Mouse (Mus musculus): ENCODE data around the gene Pcgf2. TPM values are rescaled to one million over a fixed set of nuclear protein-coding genes. Genes with fewer than 3 reads are reported as not detected.
A peak's percentile ranks its signal among the peaks of the same experiment; 100 is the strongest.

Pcgf2 gene
- polyA plus RNA-seq, 1 experiment from 2014 or later = 11.4 TPM

DNA sequence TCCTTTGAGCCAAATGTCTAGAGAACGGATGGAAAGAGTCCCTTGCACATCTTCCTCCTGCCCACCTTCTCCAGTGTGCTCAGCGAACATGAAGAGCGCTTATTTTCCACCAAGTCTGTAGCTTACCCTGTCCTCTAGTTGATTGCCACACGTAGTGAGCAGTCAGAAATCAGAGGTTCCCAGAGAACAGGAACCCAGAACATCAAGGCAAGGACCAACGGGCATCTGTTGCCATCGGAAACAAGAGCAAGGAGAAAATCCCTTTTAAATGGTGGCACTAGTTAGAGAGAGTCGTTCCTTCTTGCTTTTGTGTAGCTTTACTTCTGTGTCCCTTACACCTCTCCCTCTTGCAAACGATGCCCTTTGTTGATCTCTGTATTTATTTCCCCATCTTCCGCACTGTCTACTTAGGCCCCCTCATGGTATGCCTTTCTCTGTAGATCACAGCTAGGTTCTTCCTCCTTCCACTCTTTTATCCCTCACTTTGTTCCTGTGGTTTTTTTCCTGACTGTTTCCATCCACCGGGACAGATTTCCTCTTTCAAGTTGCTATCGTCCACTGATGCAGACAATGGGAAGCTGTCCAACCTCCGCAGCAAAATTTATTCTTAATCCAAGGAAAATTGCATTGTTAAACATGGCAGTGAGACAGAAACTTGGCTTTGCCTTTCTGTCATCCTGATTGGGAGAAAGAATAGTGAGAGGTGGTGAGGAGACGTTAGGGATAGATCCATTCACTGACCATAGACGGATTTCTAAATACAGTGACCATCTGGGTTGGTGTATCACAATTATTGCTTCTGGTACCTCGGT is 1.5 kb upstream of the Pcgf2 start:
- Histone ChIP-seq H3K27ac (no peak overlapping the region), H3K4me1 (replicated peaks; ENCODE audit: insufficient read depth, low read length) (peaks cover 21% of the 10 kb centered on the region), H3K4me2 (ENCODE audit: low read length) (peak overlapping the region; percentile 93), H3K4me3 (replicated peaks; ENCODE audit: low read depth, low read length) (peak overlapping the region; percentile 66; the same call in 1 of the 2 replicates), H3K27me3 (ENCODE audit: insufficient read depth, low read length) (no peaks in the 10 kb centered on the region), H3K9me3 (replicated peaks; ENCODE audit: low read length) (no peaks in the 10 kb centered on the region), H3K9ac (ENCODE audit: low read depth, low read length) (no peak overlapping the region), H3K36me3 (ENCODE audit: insufficient read depth, low read length) (peaks cover 4% of the 10 kb centered on the region; the same call in 1 of the 2 replicates)
- 49% methylated on average over 15 of the region's 15 CpGs for WGBS
- no peak for TF ChIP-seq CTCF (IDR thresholded peaks at IDR 0.05; ENCODE audit: low read depth)
- no peak for DNase-seq (ENCODE audit: low spot score)
- no peak for ATAC-seq (replicated peaks; ENCODE audit: low FRiP score, low read depth)

DNA sequence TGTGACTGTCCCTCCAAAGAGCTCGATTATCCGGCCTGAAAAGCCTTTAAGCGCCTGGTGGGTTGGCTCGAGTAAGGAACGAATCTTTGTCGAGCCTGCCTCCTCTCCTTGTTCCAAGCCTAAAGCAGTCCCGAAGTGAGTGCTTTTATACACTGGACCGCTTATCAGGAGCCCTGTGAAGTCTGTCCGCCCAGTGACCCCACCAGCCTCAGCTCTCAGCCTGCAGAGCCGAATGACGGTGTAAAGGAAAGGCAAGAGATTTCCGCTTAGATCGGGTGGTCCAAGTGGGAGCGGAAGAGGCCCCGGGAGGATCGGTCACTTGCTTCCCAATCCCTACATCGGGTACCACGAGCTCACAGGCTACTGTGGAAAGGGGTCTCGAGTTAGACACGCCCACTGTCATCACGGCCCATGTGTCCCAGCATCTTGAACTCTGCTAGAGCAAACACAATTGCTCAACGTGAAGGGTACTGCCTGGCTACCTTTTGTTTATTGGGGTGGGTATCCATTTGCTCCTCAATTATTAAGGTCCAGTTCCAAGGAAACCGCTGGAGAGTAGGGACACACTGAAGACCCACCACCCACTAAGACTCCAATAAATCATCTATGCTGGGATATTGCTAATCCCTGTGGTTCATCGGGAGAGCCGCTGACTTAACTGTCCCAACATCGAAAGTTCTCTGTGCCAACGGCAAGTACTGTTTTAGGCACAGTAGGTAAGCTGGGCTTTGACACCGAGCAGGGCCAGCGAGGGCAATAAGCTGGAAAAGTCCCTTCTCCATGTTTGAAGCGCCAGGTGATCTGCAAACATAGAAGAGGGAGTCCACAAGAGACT is 666 bp upstream of the Pcgf2 start:
- Histone ChIP-seq H3K4me2 (ENCODE audit: low read length) (peak overlapping the region; percentile 93), H3K9ac (ENCODE audit: low read depth, low read length) (peak overlapping the region; percentile 93), H3K4me3 (replicated peaks; ENCODE audit: low read depth, low read length) (peak overlapping the region; percentile 93), H3K4me1 (replicated peaks; ENCODE audit: insufficient read depth, low read length) (peaks cover 29% of the 10 kb centered on the region), H3K36me3 (ENCODE audit: insufficient read depth, low read length) (no peaks in the 10 kb centered on the region), H3K27ac (peak overlapping the region; percentile 98), H3K27me3 (ENCODE audit: insufficient read depth, low read length) (no peaks in the 10 kb centered on the region), H3K9me3 (replicated peaks; ENCODE audit: low read length) (no peaks in the 10 kb centered on the region)
- ATAC-seq (replicated peaks; ENCODE audit: low FRiP score, low read depth) (no peak), DNase-seq (ENCODE audit: low spot score) (peak; percentile 66)
- 16% methylated on average over 30 of the region's 30 CpGs for WGBS
- TF ChIP-seq CTCF (IDR thresholded peaks at IDR 0.05; ENCODE audit: low read depth) = no peak

DNA sequence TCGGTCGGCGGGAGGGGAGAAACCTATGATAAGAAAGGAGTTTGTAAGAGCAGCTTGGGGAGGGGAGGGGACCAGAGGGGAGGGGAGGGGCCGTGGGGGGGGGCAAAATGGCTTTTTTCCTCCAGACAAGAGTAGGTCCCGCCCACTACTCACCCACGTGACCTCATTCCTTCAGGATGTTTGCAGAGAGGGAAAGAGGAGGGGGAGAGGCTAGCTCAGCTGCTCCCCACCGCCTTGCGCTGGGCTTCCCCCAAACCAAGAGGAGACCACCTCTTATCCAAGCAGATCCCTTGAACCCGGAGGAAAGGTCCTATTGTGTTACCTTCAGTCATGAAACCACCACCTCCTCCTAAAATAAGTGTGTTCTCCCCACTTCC is 683 bp downstream of the Pcgf2 start:
- WGBS = 5% methylated on average over 4 of the region's 9 CpGs
- DNase-seq (ENCODE audit: low spot score) (peak; percentile 98), ATAC-seq (replicated peaks; ENCODE audit: low FRiP score, low read depth) (peak; percentile 6)
- Histone ChIP-seq H3K4me3 (replicated peaks; ENCODE audit: low read depth, low read length) (peak overlapping the region; percentile 93), H3K9me3 (replicated peaks; ENCODE audit: low read length) (no peaks in the 10 kb centered on the region), H3K4me1 (replicated peaks; ENCODE audit: insufficient read depth, low read length) (peaks cover 35% of the 10 kb centered on the region), H3K27me3 (ENCODE audit: insufficient read depth, low read length) (no peaks in the 10 kb centered on the region), H3K27ac (peak overlapping the region; percentile 98), H3K9ac (ENCODE audit: low read depth, low read length) (peak overlapping the region; percentile 93), H3K36me3 (ENCODE audit: insufficient read depth, low read length) (no peaks in the 10 kb centered on the region), H3K4me2 (ENCODE audit: low read length) (peak overlapping the region; percentile 93)
- no peak for TF ChIP-seq CTCF (IDR thresholded peaks at IDR 0.05; ENCODE audit: low read depth)

GRCm38 (mm10) chr11:97698741-97699611 is 1.3 kb downstream of the Pcgf2 start:
- peak; percentile 62 for TF ChIP-seq CTCF (IDR thresholded peaks at IDR 0.05; ENCODE audit: low read depth)
- Histone ChIP-seq H3K27me3 (ENCODE audit: insufficient read depth, low read length) (no peaks in the 10 kb centered on the region), H3K27ac (peak overlapping the region; percentile 98), H3K36me3 (ENCODE audit: insufficient read depth, low read length) (no peaks in the 10 kb centered on the region), H3K4me3 (replicated peaks; ENCODE audit: low read depth, low read length) (peak overlapping the region; percentile 93), H3K4me2 (ENCODE audit: low read length) (peak overlapping the region; percentile 93), H3K9me3 (replicated peaks; ENCODE audit: low read length) (no peaks in the 10 kb centered on the region), H3K9ac (ENCODE audit: low read depth, low read length) (peak overlapping the region; percentile 93), H3K4me1 (replicated peaks; ENCODE audit: insufficient read depth, low read length) (peaks cover 35% of the 10 kb centered on the region)
- WGBS = 0% methylated on average over 59 of the region's 63 CpGs
- DNase-seq (ENCODE audit: low spot score) = peak; percentile 86
- 0 out of 2 replicates have a peak, but pooled peaks have one; percentile 1 for ATAC-seq (replicated peaks; ENCODE audit: low FRiP score, low read depth)

DNA sequence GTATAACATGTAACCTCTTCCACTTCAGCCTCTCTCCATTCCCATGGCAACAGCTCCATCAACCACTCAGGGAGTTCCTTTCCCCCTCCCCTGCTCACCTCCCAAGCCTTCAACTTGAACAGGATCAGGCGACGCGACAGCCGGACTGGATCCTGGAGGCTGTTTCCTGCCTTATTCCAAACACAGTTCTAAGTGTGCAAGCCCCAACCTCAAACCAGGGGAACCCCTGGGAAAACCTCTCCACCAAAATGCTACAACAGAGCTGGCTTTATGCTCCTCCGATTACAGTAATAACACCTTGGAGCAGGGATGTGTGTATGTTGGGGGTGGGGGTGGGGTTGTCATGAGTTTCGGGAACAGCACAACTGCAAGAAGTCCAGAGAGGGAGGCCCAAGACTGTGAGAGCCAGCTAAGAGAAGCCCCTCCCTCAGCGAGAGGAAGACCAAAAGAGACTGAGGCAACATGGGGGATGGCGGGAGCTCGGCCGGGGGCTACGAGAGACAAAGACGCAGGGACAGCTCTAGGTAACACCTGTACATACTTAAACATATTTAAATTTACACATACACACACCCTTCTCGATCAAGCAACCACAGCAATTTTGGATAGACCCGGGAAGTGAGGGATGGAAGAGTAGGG is 2.3 kb downstream of the Pcgf2 start:
- ATAC-seq (replicated peaks; ENCODE audit: low FRiP score, low read depth) (no peak), DNase-seq (ENCODE audit: low spot score) (peak; percentile 69)
- no peak for TF ChIP-seq CTCF (IDR thresholded peaks at IDR 0.05; ENCODE audit: low read depth)
- under 1% methylated on average over 14 of the region's 14 CpGs for WGBS
- H3K4me2 ChIP-seq (ENCODE audit: low read length) = peak overlapping the region; percentile 93
- H3K4me1 ChIP-seq (replicated peaks; ENCODE audit: insufficient read depth, low read length) = peaks cover 35% of the 10 kb centered on the region
- no peaks in the 10 kb centered on the region for H3K27me3 ChIP-seq (ENCODE audit: insufficient read depth, low read length)
- peak overlapping the region; percentile 98 for H3K27ac ChIP-seq
- H3K36me3 ChIP-seq (ENCODE audit: insufficient read depth, low read length) = 0 out of 2 replicates have a peak, but pooled peaks cover 4% of the 10 kb centered on the region
- H3K9me3 ChIP-seq (replicated peaks; ENCODE audit: low read length) = no peaks in the 10 kb centered on the region
- peak overlapping the region; percentile 93 for H3K9ac ChIP-seq (ENCODE audit: low read depth, low read length)
- peak overlapping the region; percentile 93 for H3K4me3 ChIP-seq (replicated peaks; ENCODE audit: low read depth, low read length)

Data from kidney, postnatal 0 days (tissue).